Mouse (Mus musculus) intestine, embryonic 15.5 days (tissue): Measurements from ENCODE around the gene Emc3. TPM values are rescaled to one million over a fixed set of nuclear protein-coding genes. Genes with fewer than 3 reads are reported as not detected.

Experiments
- ATAC-seq: fragments of 200-750 bp; cut with Nextera tagmentation; 2 replicates; pipeline ENCODE4 v1.8.0; 2017; ENCODE audit warnings: moderate TSS enrichment, moderate library complexity
- H3K27ac ChIP-seq: fragments of 300-500 bp; sonication (generic); 2 replicates; pipeline ENCODE4 v1.5.1; 2015; ENCODE audit warnings: mild to moderate bottlenecking, inconsistent platforms
- H3K27me3 ChIP-seq: fragments of 300-500 bp; sonication (generic); replicated peaks from 2 replicates; pipeline ENCODE4 v1.6.1; 2015; ENCODE audit warnings: inconsistent platforms
- H3K36me3 ChIP-seq: fragments of 300-500 bp; sonication (generic); 2 replicates; pipeline ENCODE4 v1.6.1; 2015; ENCODE audit warnings: inconsistent platforms
- H3K4me1 ChIP-seq: fragments of 300-500 bp; sonication (generic); replicated peaks from 2 replicates; pipeline ENCODE4 v1.6.1; 2015; ENCODE audit warnings: inconsistent platforms
- H3K4me2 ChIP-seq: fragments of 300-500 bp; sonication (generic); replicated peaks from 2 replicates; pipeline ENCODE4 v1.6.1; 2015; ENCODE audit warnings: mild to moderate bottlenecking, inconsistent platforms
- H3K4me3 ChIP-seq: fragments of 300-500 bp; sonication (generic); replicated peaks from 2 replicates; pipeline ENCODE4 v1.5.1; 2015; ENCODE audit warnings: inconsistent platforms
- H3K9ac ChIP-seq: fragments of 300-500 bp; sonication (generic); 2 replicates; pipeline ENCODE4 v1.6.1; 2015; ENCODE audit warnings: inconsistent platforms
- H3K9me3 ChIP-seq: fragments of 300-500 bp; sonication (generic); 2 replicates; pipeline ENCODE4 v1.6.1; 2016; ENCODE audit warnings: inconsistent platforms
- WGBS: fragments of 180-500 bp; shearing (Covaris S2); methylation state at CpG from one replicate; pipeline ENCODE4 v1.1.7; 2015; 5-methylcytosine and 5-hydroxymethylcytosine counted together
- polyA plus RNA-seq: library from polyadenylated mRNA; unstranded; fragments of >200 nt; fragmentation: Nextera tagmentation; extraction: Ambion mirVana; gene quantifications from 2 replicates; pipeline ENCODE4 v1.2.1, GENCODE M21; 2015

The Emc3 gene
- polyA plus RNA-seq, 1 experiment from 2014 or later, result 88.3 TPM

DNA sequence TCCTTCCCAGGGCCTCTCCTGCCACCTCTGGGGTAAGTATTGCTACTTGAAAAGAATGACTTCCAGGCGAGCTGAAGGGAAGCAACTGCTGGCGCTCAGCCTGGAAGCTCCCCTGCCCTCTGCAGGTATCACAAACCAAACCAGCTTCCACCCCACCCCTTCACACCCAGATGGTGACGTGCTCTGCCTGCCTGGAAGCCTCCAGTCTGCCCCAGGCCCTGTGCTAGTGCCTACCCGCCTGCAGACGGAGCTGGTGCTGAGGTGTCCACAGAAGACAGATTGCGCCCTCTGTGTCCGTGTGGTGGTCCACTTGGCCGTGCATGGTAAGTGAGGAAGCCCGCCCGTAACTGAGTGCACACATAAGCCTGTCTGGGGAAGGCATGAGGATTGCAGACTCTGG lies 59.4 kb downstream of the Emc3 start:
- WGBS, result 66% methylated on average over 10 of the region's 10 CpGs

DNA sequence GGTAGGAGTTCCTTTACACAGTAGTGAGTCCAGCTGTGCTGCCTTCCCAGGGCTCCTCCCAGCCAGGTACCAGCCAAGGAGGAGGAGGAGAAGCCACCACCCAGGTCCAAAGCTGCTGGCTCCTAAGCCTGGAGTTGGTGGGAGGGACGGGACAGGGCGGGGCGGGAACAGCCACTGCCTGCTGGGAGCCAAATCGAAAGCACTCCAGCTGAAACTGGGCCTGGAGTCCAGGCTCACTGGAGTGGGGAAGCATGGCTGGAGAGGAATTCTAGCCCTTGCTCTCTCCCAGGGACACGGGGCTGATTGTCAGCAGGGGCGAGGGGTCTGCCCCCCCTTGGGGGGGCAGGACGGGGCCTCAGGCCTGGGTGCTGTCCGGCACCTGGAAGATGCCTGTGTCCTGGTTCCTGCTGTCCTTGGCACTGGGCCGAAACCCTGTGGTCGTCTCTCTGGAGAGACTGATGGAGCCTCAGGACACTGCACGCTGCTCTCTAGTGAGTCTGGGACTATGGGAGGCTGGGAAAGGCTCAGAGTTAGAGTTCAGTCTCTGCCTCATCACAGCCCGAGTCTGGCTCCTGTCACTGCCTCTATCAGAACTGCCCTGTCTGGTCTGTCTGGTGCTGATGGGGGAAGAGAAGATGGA lies 60.0 kb downstream of the Emc3 start, which contains the start of gene Il17rc:
Gene Il17rc (plus strand): TSS at position 131 of the 640 bp plus-strand sequence.
- Histone ChIP-seq H3K4me3 (peak within 1 kb of the TSS; percentile 30), H3K27me3 (no peaks in the 10 kb centered on the region), H3K36me3 (no peaks in the 10 kb centered on the region), H3K27ac (peak within 1 kb of the TSS; percentile 63), H3K4me1 (peaks cover 23% of the 10 kb centered on the region), H3K9ac (peak within 1 kb of the TSS; percentile 55), H3K4me2 (peak within 1 kb of the TSS; percentile 67), H3K9me3 (no peaks in the 10 kb centered on the region)
- 17% methylated on average over 12 of the region's 12 CpGs for WGBS
- peak; percentile 75 for ATAC-seq

More for the DNA sequence above, 59.4 kb downstream of the Emc3 start:
- Histone ChIP-seq H3K4me2 (peak overlapping the region; percentile 67), H3K9me3 (no peaks in the 10 kb centered on the region), H3K27ac (peak overlapping the region; percentile 63), H3K36me3 (no peaks in the 10 kb centered on the region), H3K4me1 (peaks cover 23% of the 10 kb centered on the region), H3K9ac (peak overlapping the region; percentile 55; the same call in 1 of the 2 replicates), H3K4me3 (no peak overlapping the region; the same call in 1 of the 2 replicates), H3K27me3 (no peaks in the 10 kb centered on the region)
- peak; percentile 9; the same call in 1 of the 2 replicates for ATAC-seq

DNA sequence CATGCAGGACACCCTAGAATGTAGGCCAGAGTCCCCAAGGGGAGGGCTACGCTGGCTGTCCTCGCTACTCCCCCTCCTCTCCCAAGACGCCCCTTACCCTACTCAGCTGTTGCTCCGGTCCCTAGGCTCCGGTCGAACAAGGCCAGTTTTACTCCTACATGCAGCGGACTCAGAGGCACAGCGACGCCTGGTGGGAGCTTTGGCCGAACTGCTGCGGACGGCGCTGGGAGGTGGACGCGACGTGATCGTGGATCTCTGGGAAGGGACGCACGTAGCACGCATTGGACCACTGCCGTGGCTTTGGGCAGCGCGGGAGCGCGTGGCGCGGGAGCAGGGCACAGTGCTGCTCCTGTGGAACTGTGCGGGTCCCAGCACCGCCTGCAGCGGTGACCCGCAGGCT lies 62.0 kb downstream of the Emc3 start:
- Histone ChIP-seq H3K4me2 (peak overlapping the region; percentile 92), H3K9me3 (no peaks in the 10 kb centered on the region), H3K4me1 (peaks cover 23% of the 10 kb centered on the region), H3K36me3 (no peaks in the 10 kb centered on the region), H3K27me3 (no peaks in the 10 kb centered on the region), H3K9ac (peak overlapping the region; percentile 47), H3K27ac (no peak overlapping the region), H3K4me3 (peak overlapping the region; percentile 42)
- under 1% methylated on average over 31 of the region's 31 CpGs for WGBS
- ATAC-seq, result peak; percentile 70

DNA sequence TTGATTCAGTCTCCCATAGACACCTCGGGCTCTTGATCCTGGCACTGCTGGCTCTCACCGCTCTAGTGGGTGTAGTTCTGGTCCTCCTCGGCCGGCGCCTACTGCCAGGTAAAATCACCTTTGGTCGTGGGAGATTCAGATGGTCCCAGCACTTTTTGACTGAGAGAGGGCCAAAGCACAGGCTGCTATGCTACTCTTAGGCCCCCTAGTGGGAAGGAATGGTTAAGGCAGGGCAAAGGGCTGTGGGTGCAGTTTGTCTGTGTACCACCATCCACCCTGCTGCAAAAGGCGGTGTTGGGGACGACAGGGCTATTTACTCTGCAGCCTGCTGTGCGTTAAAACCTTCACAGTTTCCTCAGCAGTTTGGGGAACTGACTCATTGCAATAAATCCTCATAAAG lies 62.4 kb downstream of the Emc3 start:
- Histone ChIP-seq H3K36me3 (no peaks in the 10 kb centered on the region), H3K27ac (no peak overlapping the region), H3K9me3 (no peaks in the 10 kb centered on the region), H3K4me2 (peak overlapping the region; percentile 92), H3K9ac (peak overlapping the region; percentile 47), H3K4me1 (peaks cover 23% of the 10 kb centered on the region), H3K27me3 (no peaks in the 10 kb centered on the region), H3K4me3 (peak overlapping the region; percentile 42)
- peak; percentile 61 for ATAC-seq
- WGBS, result 13% methylated on average over 9 of the region's 9 CpGs

DNA sequence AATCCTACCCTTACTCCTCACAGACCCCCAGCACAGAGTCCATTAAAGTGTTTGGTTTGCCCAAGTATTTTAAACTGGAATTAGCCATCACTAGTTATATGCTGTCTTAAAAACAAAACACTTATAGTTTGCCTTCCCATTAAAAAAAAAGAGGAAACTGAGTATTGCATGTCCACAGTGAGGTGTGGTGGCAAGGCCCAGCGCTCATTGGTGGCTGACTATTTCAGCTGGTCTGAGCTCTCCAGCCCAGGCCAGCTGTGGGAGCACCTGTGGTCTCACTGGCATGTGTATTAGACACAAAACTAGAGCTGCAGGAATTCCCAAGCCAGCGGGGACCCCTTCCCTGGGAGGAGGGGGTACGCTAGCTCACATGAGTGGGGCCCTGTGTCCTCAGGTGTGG lies 62.9 kb downstream of the Emc3 start:
- 74% methylated on average over 3 of the region's 3 CpGs for WGBS
- H3K36me3 ChIP-seq, result no peaks in the 10 kb centered on the region
- peaks cover 23% of the 10 kb centered on the region for H3K4me1 ChIP-seq
- H3K4me2 ChIP-seq, result peak overlapping the region; percentile 92
- H3K4me3 ChIP-seq, result no peak overlapping the region
- H3K9me3 ChIP-seq, result no peaks in the 10 kb centered on the region
- no peak overlapping the region for H3K9ac ChIP-seq
- no peaks in the 10 kb centered on the region for H3K27me3 ChIP-seq
- H3K27ac ChIP-seq, result no peak overlapping the region
- no peak for ATAC-seq

DNA sequence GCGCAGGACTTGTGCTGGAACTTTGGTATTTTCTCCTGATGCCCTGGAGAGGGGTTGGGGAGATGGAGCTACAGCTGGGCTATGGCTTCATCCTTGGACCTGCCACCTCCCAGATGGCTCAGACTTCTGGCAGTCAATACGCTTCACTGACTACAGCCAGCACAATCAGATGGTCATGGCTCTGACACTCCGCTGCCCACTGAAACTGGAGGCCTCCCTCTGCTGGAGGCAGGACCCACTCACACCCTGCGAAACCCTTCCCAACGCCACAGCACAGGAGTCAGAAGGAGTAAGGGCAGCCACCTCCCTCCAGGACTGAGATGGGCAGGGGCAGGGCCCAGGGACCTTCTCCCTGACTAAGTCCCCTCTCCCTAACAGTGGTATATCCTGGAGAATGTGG lies 65.8 kb downstream of the Emc3 start:
- 54% methylated on average over 5 of the region's 5 CpGs for WGBS
- Histone ChIP-seq H3K9me3 (no peaks in the 10 kb centered on the region), H3K4me2 (no peak overlapping the region), H3K27ac (no peak overlapping the region), H3K4me1 (peaks cover 12% of the 10 kb centered on the region), H3K9ac (no peak overlapping the region), H3K4me3 (no peak overlapping the region), H3K36me3 (no peaks in the 10 kb centered on the region), H3K27me3 (no peaks in the 10 kb centered on the region)
- ATAC-seq, result no peak

Other genes starting within 250 kb of the Emc3 start
- gene Cpne9, start 249.3 kb downstream of the Emc3 start, polyA plus RNA-seq, result 0.14 TPM in 1 of 2 replicates, not detected in the other
- gene Brpf1, start 224.5 kb downstream of the Emc3 start, polyA plus RNA-seq, result 13.6 and 15.3 TPM in 2 replicates
- gene Ogg1, start 204.7 kb downstream of the Emc3 start, polyA plus RNA-seq, result 11.3 and 13.3 TPM in 2 replicates
- 75.2 and 75.4 TPM in 2 replicates for gene Camk1, start 187.7 kb downstream of the Emc3 start, polyA plus RNA-seq
- gene Tada3, start 153.8 kb downstream of the Emc3 start, polyA plus RNA-seq, result 41.3 and 44.0 TPM in 2 replicates
- 414 and 427 TPM in 2 replicates for gene Arpc4, start 153.5 kb downstream of the Emc3 start, polyA plus RNA-seq
- 3.7 and 4.1 TPM in 2 replicates for gene Ttll3, start 142.4 kb downstream of the Emc3 start, polyA plus RNA-seq
- gene Rpusd3, start 112.3 kb downstream of the Emc3 start, polyA plus RNA-seq, result 24.3 and 25.6 TPM in 2 replicates
- gene Cidec, start 95.9 kb downstream of the Emc3 start, polyA plus RNA-seq, result 11.8 and 12.8 TPM in 2 replicates
- 83.8 and 87.7 TPM in 2 replicates for gene Jagn1, start 89.1 kb downstream of the Emc3 start, polyA plus RNA-seq
- 7.8 and 8.4 TPM in 2 replicates for gene Il17re, start 73.2 kb downstream of the Emc3 start, polyA plus RNA-seq
- 26.6 and 27.2 TPM in 2 replicates for gene Il17rc, start 60.2 kb downstream of the Emc3 start, polyA plus RNA-seq
- gene Creld1, start 48.4 kb downstream of the Emc3 start, polyA plus RNA-seq, result 21.9 and 22.7 TPM in 2 replicates
- 0.43 and 0.45 TPM in 2 replicates for gene Prrt3, start 29.7 kb downstream of the Emc3 start, polyA plus RNA-seq
- gene Fancd2, start within 50 bp of the Emc3 start, polyA plus RNA-seq, result 9.6 and 10.3 TPM in 2 replicates
- gene Fancd2os, start 69.1 kb upstream of the Emc3 start, polyA plus RNA-seq, result 0.13 TPM in 1 of 2 replicates, not detected in the other
- gene Brk1, start 73.1 kb upstream of the Emc3 start, polyA plus RNA-seq, result 198 and 201 TPM in 2 replicates
- 33.3 and 37.5 TPM in 2 replicates for gene Vhl, start 92.3 kb upstream of the Emc3 start, polyA plus RNA-seq
- gene Irak2, start 106.8 kb upstream of the Emc3 start, polyA plus RNA-seq, result 11.0 and 13.9 TPM in 2 replicates
- 0.97 and 1.2 TPM in 2 replicates for gene Tatdn2, start 165.4 kb upstream of the Emc3 start, polyA plus RNA-seq
- gene Ghrl, start 188.2 kb upstream of the Emc3 start, polyA plus RNA-seq, result 103 and 125 TPM in 2 replicates
- gene Sec13, start 209.1 kb upstream of the Emc3 start, polyA plus RNA-seq, result 254 and 276 TPM in 2 replicates